Mouse (Mus musculus): Measurements from ENCODE around the gene Rsbn1l. TPM values are rescaled to one million over a fixed set of nuclear protein-coding genes. Genes with fewer than 3 reads are reported as not detected.
A peak's percentile ranks its signal among the peaks of the same experiment; 100 is the strongest.
"Not testable (repeated sequence)": the region's sequence is repeated elsewhere in the genome, so short reads cannot be mapped to it uniquely, and the experiment has no call there.

Gene Rsbn1l
- total RNA-seq, 2 experiments from 2014 or later: 14.2 to 16.8 TPM

DNA sequence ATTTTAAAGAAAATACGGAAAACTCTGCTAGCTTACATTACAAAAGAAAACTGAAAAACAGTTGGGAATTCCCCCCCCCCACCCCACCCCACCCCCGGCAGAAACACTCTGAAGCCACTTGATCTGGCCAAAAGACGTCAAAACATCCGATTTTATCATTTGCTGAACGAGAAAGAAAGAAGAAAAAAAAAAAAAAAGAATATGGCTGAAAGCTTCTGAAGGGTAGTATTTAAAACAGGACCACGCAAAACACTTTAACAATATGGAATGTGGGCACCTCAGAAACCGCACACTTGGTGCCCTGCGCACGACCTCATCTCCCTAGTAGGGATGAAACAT lies 5.7 kb downstream of the Rsbn1l start:
- DNase-seq: no peak

DNA sequence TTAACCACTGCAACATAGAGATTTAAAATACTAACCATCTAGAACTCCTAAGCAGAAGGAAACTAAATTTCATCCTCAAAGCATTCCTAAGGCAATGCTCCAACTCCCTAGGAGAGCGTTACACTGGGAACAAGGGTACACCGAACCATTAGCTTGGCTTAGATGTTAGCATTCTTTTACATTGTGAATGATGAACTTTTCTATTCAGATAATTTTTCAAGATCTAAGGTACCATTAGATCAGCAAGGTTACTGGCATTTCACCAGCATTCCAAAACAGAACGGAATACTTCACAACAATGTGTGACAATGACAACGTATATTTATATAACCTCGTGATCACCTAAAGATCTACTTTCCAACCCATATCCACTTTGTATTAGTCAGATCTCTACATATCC lies 6.1 kb downstream of the Rsbn1l start:
- DNase-seq: no peak

DNA sequence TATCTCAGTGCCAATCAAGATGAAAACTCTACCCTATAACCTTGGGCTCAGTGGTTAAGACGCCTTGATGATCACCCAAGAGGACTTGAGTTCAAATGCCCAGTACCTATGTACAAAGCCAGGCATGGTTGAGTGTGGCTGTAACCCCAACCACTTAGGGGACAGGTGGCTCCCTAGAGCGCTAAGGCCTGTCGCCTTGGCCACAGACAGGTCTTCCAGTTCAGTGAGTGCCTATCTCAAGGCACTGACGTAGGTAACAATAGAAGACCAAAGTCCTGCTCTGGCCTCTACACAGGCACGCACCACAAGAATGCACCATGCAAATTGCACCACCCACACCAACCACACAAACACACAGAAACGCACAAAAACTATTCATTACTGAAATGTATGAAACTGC lies 9.3 kb downstream of the Rsbn1l start:
- DNase-seq: no peak

- DNase-seq: peak in 1 of 2 experiments; percentile 35
Measured at GRCm38 (mm10) chr5:20944961-20945748, 11.0 kb downstream of the Rsbn1l start.

DNA sequence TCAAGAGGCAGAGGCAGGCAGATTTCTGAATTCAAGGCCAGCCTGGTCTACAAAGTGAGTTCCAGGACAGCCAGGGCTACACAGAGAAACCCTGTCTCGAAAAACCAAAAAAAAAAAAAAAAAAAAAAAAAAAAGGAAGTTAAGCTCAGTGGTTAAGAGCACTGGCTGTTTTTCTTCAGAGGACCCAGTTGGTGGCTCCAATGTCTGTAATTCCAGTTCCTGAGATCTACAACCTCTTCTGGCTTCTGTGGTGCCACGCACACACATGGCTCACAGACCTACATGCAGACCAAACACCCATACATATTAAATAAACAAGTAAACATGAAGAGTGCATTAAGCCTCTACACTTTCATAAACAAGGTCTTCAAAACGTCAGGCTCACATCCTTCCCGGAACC lies 12.4 kb downstream of the Rsbn1l start:
- DNase-seq: not testable (repeated sequence)

DNA sequence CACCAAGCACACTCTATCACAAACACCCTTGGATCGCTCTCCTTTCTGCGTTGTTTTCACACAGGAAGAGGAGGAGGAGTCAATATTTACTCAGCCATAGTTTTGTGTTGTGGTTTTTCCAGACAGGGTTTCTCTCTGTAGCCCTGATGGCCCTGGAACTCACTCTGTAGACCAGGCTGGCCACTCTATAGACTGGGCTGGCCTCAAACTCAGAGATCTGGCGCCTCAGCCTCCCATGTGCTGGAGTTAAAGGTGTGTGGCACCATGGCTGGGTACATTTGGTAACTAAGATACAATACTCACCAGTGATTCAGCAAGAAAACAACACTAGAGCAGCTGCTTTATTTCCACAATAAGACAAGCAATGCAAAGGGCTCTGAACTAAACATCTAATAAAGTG lies 13.7 kb downstream of the Rsbn1l start:
- no peak for DNase-seq

DNA sequence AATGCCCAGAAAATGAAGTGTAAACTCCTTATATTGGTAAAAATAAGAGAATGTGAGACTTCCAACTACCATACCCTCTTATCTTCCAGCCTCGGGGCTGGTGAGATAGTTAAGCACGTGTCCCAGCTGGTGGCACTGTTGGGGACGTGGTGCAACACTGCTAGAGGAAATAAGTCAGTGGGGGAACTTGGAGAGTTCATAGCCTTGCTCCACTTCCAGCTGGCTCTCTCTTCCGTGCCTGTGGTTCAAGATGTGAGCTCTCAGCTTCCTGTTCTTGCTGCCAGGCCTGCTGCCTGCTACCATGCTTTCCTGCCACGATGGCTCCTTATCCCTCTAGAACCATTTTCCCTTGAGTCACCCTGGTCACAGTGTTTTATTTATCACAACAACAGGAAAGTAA lies 15.0 kb downstream of the Rsbn1l start:
- peak; percentile 42 to 53 for DNase-seq

DNA sequence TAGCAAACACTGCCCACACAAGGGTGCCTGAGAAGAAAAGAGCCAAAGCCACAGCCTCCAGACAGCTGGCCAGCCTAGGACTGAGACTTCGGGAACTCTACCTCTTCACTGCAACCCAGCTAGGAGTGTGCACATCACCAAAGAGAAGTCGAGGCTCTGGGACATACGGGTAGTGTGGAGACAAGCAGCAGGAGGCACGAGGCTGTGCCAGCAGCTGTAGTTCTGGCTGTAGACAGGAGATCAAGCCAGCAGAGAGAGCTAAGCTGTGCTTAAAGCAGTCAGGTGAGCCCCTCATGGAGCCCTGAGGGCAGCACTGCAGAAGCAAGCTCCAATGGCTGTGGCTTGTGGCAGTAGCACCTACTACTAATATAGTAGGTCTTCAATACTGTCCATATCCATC lies 15.5 kb downstream of the Rsbn1l start:
- DNase-seq: no peak

GRCm38 (mm10) chr5:20940040-20940571 lies 16.1 kb downstream of the Rsbn1l start:
- DNase-seq: no peak

DNA sequence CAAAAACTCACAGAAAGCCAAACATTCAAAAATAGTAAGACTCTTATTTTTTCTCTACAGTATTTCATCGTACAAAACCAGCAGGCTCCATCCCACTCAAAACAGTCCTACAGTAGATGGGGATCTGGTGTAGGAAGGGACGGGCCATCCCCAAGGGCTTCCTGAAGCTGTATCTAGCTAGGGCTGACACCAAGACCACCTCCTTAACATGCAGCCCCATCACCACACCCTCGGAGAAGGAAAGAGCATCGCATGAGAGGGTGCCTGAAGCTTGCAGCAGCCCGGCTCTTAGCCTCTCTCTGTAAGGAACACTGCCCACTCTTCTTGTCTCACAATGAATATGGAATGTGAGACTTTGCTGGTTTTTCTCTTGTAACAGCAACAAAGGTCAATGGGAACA lies 17.7 kb downstream of the Rsbn1l start:
- no peak for DNase-seq

- DNase-seq: no peak
Measured at GRCm38 (mm10) chr5:20935934-20936333, 20.3 kb downstream of the Rsbn1l start.

GRCm38 (mm10) chr5:20932585-20932984 lies 23.6 kb downstream of the Rsbn1l start:
- no peak for DNase-seq

DNA sequence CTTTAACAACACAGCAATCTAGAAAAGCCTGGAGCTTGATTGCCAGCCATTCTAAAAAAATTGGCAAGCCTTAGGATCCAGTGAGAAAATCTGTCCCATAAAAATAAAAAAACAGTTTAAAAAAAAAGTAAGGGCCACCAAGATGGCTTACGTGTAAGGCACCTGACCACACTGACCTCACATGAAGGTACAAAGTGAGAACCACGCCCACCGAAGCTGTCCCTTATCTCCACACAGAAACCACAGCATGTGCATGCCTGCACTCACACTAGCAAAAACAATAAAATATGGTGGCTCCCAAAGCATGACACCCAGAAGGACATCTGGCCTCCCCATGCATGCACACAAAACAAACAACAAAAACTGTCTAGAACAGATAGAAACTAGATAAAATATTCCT lies 24.9 kb downstream of the Rsbn1l start:
- DNase-seq: no peak

DNA sequence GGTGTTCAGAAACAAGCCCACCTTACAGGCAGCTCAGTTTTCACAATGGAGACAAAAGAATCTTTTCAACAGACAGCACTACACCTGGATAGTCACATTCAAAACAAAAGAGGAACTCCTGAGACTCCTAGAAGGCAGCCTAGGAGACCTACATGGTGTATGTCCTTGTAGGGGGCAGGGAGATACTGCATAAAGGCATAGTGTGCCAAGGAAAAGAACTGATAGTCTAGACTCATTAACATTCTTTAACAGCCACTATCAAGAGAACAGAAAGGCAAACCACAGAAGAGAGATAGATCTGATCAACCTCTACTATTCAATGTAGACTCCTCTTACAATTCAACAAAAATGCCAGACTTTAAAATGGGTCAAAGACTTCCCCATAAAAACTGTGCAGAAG lies 25.8 kb downstream of the Rsbn1l start:
- DNase-seq: no peak

- no peak for DNase-seq
Measured at GRCm38 (mm10) chr5:20929669-20930151, 26.5 kb downstream of the Rsbn1l start.

DNA sequence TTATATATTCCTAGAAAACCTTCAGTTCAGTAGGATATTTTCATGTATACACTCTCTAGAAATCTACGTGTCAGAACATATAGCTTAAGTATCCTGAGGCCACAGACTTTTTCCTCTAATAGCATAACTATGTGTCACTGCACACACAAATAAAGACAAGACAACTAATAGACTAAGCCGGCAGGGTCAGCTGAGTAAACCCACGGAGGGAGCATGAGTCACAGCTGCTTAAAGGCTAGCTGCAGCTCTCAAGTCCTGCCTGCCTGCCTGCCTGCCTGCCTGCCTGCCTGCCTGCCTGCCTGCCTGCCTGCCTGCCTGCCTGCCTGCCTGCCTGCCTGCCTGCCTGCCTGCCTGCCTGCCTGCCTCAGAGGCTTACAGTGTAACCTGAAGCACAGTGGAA lies 30.7 kb downstream of the Rsbn1l start:
- DNase-seq: peak; percentile 63 to 69

DNA sequence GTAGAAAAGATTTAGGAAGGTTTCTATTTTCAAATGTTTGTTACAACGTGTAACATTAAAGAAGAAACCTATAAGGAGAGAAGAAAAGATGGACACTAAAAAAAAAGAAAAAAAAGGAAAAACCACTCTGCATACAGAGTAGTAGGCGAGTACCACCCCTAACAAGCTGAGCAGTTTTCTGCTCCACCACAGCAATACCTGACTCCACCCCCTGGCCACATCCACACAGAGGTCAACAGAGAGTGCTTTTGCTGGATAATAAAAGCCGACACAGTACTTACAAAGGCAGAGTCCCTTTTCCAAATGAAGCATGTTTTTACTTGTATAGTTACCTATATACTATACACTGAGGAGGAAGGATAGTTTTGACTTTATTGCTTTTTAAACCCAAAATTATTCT lies 31.6 kb downstream of the Rsbn1l start:
- no peak for DNase-seq

GRCm38 (mm10) chr5:20919566-20919965 lies 36.6 kb downstream of the Rsbn1l start:
- no peak for DNase-seq

DNA sequence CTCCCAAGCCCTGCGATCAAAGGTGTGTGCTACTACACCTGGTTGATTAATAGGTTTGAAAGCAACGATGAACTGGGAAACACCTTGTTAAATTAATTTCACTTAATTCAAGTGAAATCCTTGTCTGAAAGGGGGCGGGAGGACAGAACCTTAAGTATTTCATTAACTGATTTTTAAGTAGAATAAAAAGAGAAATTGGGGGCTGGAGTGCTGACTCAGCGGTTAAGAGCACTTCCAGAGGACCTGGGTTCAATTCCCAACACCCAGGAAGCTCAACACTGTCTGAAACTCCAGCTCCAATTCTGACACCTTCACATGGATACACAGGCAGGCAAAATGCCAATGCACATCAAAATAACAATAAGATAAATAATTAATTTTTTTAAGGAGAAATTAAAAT lies 37.2 kb downstream of the Rsbn1l start:
- no peak for DNase-seq

DNA sequence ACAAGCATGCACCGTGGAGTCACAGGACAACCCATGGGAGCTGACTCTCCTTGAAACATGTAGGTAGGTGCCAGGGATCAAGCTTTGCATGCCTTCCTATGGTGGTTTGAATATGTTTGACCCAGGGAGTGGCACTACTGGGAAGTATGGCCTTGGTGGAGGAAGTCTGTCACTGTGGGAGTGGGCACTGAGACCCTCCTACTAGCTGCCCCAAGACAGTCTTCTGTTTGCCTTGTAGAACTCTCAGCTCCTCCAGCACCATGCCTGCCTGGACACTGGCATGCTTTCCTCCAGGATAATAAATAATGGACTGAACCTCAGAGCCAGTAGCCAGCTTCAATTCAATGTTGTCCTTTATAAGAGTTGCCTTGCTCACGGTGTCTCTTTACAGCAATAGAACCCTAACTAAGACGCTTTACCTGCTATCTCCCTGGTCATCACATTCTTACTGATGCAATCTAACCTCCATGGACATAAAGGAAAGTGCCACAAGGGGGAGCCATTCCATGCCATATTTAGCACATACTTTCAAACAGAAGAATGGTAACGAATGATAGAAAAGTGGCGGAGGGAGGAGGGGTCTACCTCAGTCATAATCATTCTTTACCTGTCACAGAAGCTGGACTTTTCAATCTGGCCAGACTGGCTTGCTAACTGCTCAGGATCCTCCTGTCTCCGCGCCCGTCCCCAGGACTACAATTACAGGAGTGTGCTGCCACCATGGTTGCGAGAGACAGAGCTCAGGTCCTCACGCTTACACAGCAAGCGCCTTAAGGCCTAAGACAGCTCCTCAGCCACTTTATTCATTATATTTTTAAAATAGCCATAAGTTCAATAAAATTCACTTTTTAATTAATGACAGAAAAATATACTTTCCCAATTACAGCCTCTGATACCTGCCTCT lies 42.6 kb downstream of the Rsbn1l start:
- peak; percentile 58 to 79 for DNase-seq

GRCm38 (mm10) chr5:20911741-20912140 lies 44.5 kb downstream of the Rsbn1l start:
- no peak for DNase-seq

DNA sequence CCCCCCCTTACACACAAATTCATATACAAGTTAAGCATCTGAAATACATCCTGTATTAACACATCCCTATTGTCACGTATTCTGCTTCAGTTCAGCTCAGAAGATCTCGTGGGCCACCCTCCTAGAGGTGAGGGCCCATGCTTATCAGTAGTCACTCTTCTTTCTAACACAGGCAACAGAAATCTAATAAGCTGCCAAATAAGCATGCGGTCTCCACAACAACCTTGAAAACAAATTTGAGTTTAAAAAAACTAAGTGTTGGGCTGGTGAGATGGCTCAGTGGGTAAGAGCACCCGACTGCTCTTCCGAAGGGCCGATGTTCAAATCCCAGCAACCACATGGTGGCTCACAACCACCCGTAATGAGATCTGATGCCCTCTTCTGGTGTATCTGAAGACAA lies 50.0 kb downstream of the Rsbn1l start:
- DNase-seq: no peak

DNA sequence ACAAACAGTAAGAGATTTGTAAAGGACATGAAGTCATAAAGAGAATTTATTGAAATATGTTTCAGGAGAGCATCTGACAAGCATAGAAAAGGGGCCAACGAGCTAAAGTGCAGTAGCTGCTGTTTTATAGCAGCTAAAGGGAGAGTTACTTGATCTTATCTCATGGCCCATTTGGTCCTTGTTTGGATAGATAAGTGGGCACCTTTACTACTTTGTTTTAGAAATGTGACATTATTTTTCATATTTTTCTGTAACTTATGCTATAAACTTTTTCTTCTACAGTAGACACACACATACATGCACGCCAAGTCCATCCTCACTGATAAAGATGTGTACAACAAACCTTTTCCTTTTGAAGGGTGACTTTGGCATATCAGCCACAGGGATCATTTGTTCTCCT lies 50.8 kb downstream of the Rsbn1l start:
- no peak for DNase-seq

Data from adrenal gland, postnatal 36 days (tissue).